Mouse (Mus musculus) myocyte (in vitro differentiated cells): Measurements from ENCODE around the gene Efs.

Source experiments
- CEBPB ChIP-seq: IDR thresholded peaks from 2 replicates; pipeline ENCODE4 v1.6.1; 2011; ENCODE audit warnings: mild to moderate bottlenecking, moderate library complexity; ENCODE audit not compliant: poor library complexity, insufficient read depth, severe bottlenecking
- E2F4 ChIP-seq: IDR thresholded peaks from one replicate; pipeline ENCODE4 v1.6.1; 2011; ENCODE audit warnings: mild to moderate bottlenecking, control low read depth, moderate library complexity; ENCODE audit not compliant: insufficient read depth
- MAX ChIP-seq: IDR thresholded peaks from one replicate; pipeline ENCODE4 v1.6.1; 2011; ENCODE audit warnings: low read depth, mild to moderate bottlenecking, control low read depth
- MYOD1 ChIP-seq, 3 experiments: IDR thresholded peaks; one replicate each; pipeline ENCODE4 v1.6.1; 2011; ENCODE audit warnings: control low read depth in 2 of 3, low read depth in 2 of 3, mild to moderate bottlenecking in 2 of 3, moderate library complexity in 1 of 3; ENCODE audit not compliant: insufficient read length in 2 of 3, control insufficient read depth in 1 of 3
- MYOG ChIP-seq, 3 experiments: IDR thresholded peaks; one replicate each; pipeline ENCODE4 v1.6.1; 2011; ENCODE audit warnings: control low read depth in 2 of 3, low read depth in 2 of 3, mild to moderate bottlenecking in 2 of 3; ENCODE audit not compliant: insufficient read length in 2 of 3, control insufficient read depth in 1 of 3, insufficient read depth in 1 of 3
- POLR2A ChIP-seq: IDR thresholded peaks from one replicate; pipeline ENCODE4 v1.6.1; 2011; ENCODE audit warnings: low read depth, mild to moderate bottlenecking, control low read depth, moderate library complexity; ENCODE audit not compliant: insufficient read length
- POLR2AphosphoS2 ChIP-seq: IDR thresholded peaks from one replicate; pipeline ENCODE4 v1.6.1; 2011; ENCODE audit warnings: low read depth, control low read depth; ENCODE audit not compliant: insufficient read length
- REST ChIP-seq: IDR thresholded peaks from one replicate; pipeline ENCODE4 v1.6.1; 2011; ENCODE audit warnings: mild to moderate bottlenecking, control low read depth, moderate library complexity; ENCODE audit not compliant: insufficient read depth, insufficient read length
- TCF12 ChIP-seq: IDR thresholded peaks from one replicate; pipeline ENCODE4 v1.6.1; 2011; ENCODE audit warnings: mild to moderate bottlenecking, control low read depth; ENCODE audit not compliant: poor library complexity, insufficient read depth, severe bottlenecking
- TCF3 ChIP-seq: IDR thresholded peaks from one replicate; pipeline ENCODE4 v1.6.1; 2011; ENCODE audit warnings: low read depth, control low read depth; ENCODE audit not compliant: insufficient read length
- USF1 ChIP-seq: IDR thresholded peaks from one replicate; pipeline ENCODE4 v1.6.1; 2011; ENCODE audit warnings: low read depth, mild to moderate bottlenecking, control low read depth, moderate library complexity

DNA sequence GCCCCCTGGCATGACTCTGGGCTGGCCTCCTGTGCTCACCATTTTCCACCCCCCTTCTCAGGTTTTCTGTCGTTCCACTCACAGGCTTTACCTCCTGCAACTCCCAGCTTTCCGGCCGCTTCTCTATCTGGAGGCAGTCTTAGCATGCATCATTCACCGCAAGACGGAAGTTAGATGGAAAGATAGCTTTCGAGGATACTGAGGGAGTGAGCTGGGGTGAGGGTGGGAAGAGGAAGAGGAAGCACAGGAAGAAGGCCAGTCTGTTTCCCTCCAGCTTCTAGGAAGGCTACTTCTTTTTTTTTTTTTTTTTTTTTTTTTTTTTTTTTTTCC, 10.9 kb upstream of the Efs start:
- TF ChIP-seq E2F4 = no peak
- no peak for TF ChIP-seq MAX
- no peak for TF ChIP-seq POLR2A
- no peak for TF ChIP-seq USF1
- TF ChIP-seq POLR2AphosphoS2 = no peak
- TF ChIP-seq TCF12 = no peak
- no peak for TF ChIP-seq MYOG (IDR thresholded peaks at IDR 0.05; ENCODE audit: control insufficient read depth in 1 of 3, insufficient read depth in 1 of 3, insufficient read length in 2 of 3, low read depth in 2 of 3)
- TF ChIP-seq MYOD1 (IDR thresholded peaks at IDR 0.05; ENCODE audit: control insufficient read depth in 1 of 3, insufficient read length in 2 of 3, low read depth in 2 of 3) = no peak
- TF ChIP-seq CEBPB = no peak
- TF ChIP-seq TCF3 = no peak
- no peak for TF ChIP-seq REST
